Mouse (Mus musculus) layer of hippocampus, adult 11-12 months (tissue): Measurements from ENCODE around the gene Trpc4.

Experiments used
- DNase-seq: peaks from one replicate; pipeline ENCODE4 v3.0.0; 2022; ENCODE audit warnings: low spot score

Trpc4 gene

GRCm38 (mm10) chr3:54269180-54269579 is 113.3 kb downstream of the Trpc4 start:
- DNase-seq = no peak

- DNase-seq = no peak
Measured at GRCm38 (mm10) chr3:54274651-54275050, 118.8 kb downstream of the Trpc4 start.

GRCm38 (mm10) chr3:54289731-54290130 is 133.9 kb downstream of the Trpc4 start:
- DNase-seq = no peak

- DNase-seq = no peak
Measured at GRCm38 (mm10) chr3:54310604-54311003, 154.8 kb downstream of the Trpc4 start.

DNA sequence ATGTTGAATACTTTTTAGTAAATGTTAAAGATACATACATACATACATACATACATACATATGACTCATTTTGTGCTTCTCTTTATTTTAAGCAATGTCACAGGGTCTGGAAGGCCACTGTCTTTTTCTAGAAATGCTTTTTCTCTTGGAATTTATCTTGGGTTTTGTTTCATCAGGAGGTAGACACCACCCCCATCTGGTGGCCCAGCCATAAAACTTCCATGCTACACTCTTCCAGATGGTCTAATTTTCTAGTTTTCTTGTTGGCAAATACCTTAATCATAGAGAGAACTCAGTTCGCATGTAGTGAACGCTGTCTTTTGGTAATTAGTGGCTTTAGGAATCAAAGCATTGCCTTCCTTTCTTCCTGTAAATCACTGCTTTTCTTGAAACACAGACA is 158.2 kb downstream of the Trpc4 start:
- DNase-seq = no peak

DNA sequence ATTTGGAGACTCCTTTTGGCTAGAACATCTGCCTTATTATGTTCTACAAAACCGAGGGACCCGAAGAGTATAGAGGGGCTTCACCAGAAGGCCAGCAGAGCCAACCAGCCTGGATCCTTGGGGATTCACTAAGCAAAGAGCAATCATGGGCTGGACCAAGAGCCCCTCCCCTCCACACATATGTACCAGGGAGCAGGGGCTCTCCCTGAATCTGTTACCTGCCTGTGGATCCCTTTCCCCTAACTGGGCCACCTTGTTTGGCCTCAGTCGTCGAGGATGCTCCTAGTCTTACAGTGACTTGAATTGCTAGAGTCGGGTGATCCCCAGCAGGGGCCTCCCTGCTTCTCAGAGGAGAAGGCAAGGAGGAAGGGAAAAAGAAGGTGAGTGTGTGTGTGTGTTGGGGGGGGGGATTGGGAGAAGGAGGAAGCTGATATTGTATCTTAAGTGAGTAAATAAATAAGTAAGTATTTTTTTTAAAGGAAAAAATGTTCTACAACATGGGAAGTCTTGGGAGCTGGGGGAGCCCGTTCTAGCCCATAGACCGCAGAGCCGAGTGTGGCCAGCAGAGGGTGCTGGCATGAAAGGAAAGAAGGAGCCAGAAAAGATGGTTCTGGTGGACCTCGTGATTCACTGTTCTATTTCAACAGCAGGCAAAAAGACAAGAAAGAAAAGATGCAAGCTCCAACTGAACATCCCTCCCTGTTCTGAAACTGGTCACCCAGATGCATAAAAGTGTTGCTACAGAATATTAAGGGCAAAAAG is 197.2 kb downstream of the Trpc4 start:
- DNase-seq = peak; percentile 80

DNA sequence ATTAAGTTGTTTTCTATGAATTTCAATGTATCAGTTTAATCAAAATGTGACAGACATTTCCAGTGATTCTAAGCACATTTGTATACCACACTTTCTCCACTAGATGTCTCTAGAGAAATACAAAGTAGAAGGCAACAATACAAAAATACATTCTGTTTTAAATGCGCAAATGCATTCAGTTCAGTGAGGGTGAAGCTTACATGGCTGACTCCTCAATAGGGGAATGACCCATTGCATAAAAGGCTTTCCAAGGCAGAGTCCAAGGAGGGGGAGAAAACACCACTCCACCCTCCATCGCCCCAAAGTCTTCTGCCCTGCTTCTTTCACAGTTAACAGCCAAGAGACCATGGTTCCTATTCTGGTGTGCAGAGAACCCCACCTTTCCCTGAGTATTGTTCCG is 201.7 kb downstream of the Trpc4 start:
- peak; percentile 12 for DNase-seq

GRCm38 (mm10) chr3:54358463-54359189 is 202.8 kb downstream of the Trpc4 start:
- peak; percentile 7 for DNase-seq

- no peak for DNase-seq
Measured at GRCm38 (mm10) chr3:54360897-54361296, 205.1 kb downstream of the Trpc4 start, which contains the start of gene Postn. TSS of gene Postn (plus strand) at chr3:54361109.

GRCm38 (mm10) chr3:54361656-54362055 is 205.8 kb downstream of the Trpc4 start:
- no peak for DNase-seq
